Mouse (Mus musculus) ES-E14 (cell line): Measurements from ENCODE around the gene Zfp771. TPM values are rescaled to one million over a fixed set of nuclear protein-coding genes. Genes with fewer than 3 reads are reported as not detected.

Source experiments
- DNase-seq: peaks from one replicate; pipeline ENCODE4 v3.0.0-alpha.2; 2013; ENCODE audit warnings: low read depth, low spot score
- H3K27ac ChIP-seq: 2 replicates; pipeline ENCODE4 v1.5.1; 2012; ENCODE audit warnings: low read depth, mild to moderate bottlenecking, low read length, moderate library complexity, mixed read lengths; ENCODE audit not compliant: poor library complexity, insufficient read depth, severe bottlenecking
- H3K36me3 ChIP-seq: 2 replicates; pipeline ENCODE4 v1.6.1; 2012; ENCODE audit warnings: mild to moderate bottlenecking, low read length, moderate library complexity, mixed read lengths; ENCODE audit not compliant: control insufficient read depth, poor library complexity, insufficient read depth, severe bottlenecking
- H3K4me1 ChIP-seq, 2 experiments: fragments of 150-350 bp in 1 of 2; sonication (generic) in 1 of 2; 2 replicates each; pipeline ENCODE4 v1.6.1; 2012; ENCODE audit warnings: low read length in 2 of 2, mild to moderate bottlenecking in 1 of 2, mixed read lengths in 1 of 2; ENCODE audit not compliant: control insufficient read depth in 2 of 2, insufficient read depth in 2 of 2, poor library complexity in 1 of 2
- H3K4me3 ChIP-seq, 2 experiments: fragments of 150-350 bp in 1 of 2; sonication (generic) in 1 of 2; 2 replicates each; pipeline ENCODE4 v1.5.1; 2012; ENCODE audit warnings: low read length in 2 of 2, low read depth in 1 of 2, mild to moderate bottlenecking in 1 of 2, mixed read lengths in 1 of 2; ENCODE audit not compliant: insufficient read depth in 1 of 2, poor library complexity in 1 of 2, severe bottlenecking in 1 of 2
- H3K9ac ChIP-seq: 2 replicates; pipeline ENCODE4 v1.6.1; 2012; ENCODE audit warnings: low read depth, mild to moderate bottlenecking, low read length, mixed read lengths; ENCODE audit not compliant: poor library complexity, insufficient read depth, severe bottlenecking
- H3K9me3 ChIP-seq: fragments of 150-350 bp; sonication (generic); 2 replicates; pipeline ENCODE4 v1.6.1; 2012; ENCODE audit warnings: low read depth, mild to moderate bottlenecking, low read length; ENCODE audit not compliant: control insufficient read depth, insufficient read depth
- CHD2 ChIP-seq: IDR thresholded peaks from 2 replicates; pipeline ENCODE4 v1.6.1; 2014; ENCODE audit warnings: mild to moderate bottlenecking, low read depth, low read length, inconsistent platforms
- HCFC1 ChIP-seq: IDR thresholded peaks from 2 replicates; pipeline ENCODE4 v1.6.1; 2012; ENCODE audit warnings: low read length, inconsistent platforms, borderline replicate concordance; ENCODE audit not compliant: insufficient read depth
- MAFK ChIP-seq: IDR thresholded peaks from 2 replicates; pipeline ENCODE4 v1.6.1; 2014; ENCODE audit warnings: mild to moderate bottlenecking, low read depth, low read length, inconsistent platforms; ENCODE audit not compliant: insufficient read depth
- ZC3H11A ChIP-seq: IDR thresholded peaks from 2 replicates; pipeline ENCODE4 v1.6.1; 2012; ENCODE audit warnings: low read depth, mild to moderate bottlenecking, inconsistent platforms, low read length, borderline replicate concordance
- ZNF384 ChIP-seq: IDR thresholded peaks from 2 replicates; pipeline ENCODE4 v1.6.1; 2012; ENCODE audit warnings: low read depth, low read length, inconsistent platforms
- in situ Hi-C, 2 experiments: fragments of 600-800 bp; cut with MboI; formaldehyde crosslinking; loops; one replicate each; pipeline ENCODE4 v1.15.1; 2025; ENCODE audit warnings: low sequenced_read_pairs in 2 of 2, inconsistent platforms in 1 of 2; ENCODE audit not compliant: unreplicated experiment in 2 of 2
- total RNA-seq: library from RNA; depleted of rRNA; stranded (reverse); fragments of 300-350 nt; gene quantifications from 2 replicates; pipeline ENCODE4 v1.2.3, GENCODE M21; 2012

The Zfp771 gene
- total RNA-seq, 1 experiment: 21.6 TPM

- in situ Hi-C loops: no loop called here
- Histone ChIP-seq H3K4me3 (no peak overlapping the region), H3K4me1 (peaks cover 0 to 14% of the 10 kb centered on the region in 2 experiments), H3K27ac (no peak overlapping the region), H3K36me3 (no peaks in the 10 kb centered on the region), H3K9me3 (no peaks in the 10 kb centered on the region), H3K9ac (no peak overlapping the region)
- no peak for DNase-seq
- TF ChIP-seq HCFC1 (no peak), CHD2 (no peak), MAFK (no peak), ZC3H11A (no peak), ZNF384 (no peak)
Measured at GRCm38 (mm10) chr7:127280092-127280491, 36.0 kb downstream of the Zfp771 start.

- no peak for DNase-seq
- no peak for TF ChIP-seq MAFK
- no peak for TF ChIP-seq ZNF384
- no peak for TF ChIP-seq CHD2
- TF ChIP-seq ZC3H11A: no peak
- TF ChIP-seq HCFC1: no peak
- H3K27ac ChIP-seq: no peak overlapping the region
- H3K9ac ChIP-seq: no peak overlapping the region
- peaks cover 0 to 14% of the 10 kb centered on the region in 2 experiments for H3K4me1 ChIP-seq
- no peaks in the 10 kb centered on the region for H3K9me3 ChIP-seq
- no peak overlapping the region for H3K4me3 ChIP-seq
- no peaks in the 10 kb centered on the region for H3K36me3 ChIP-seq
- in situ Hi-C loops: no loop called here
Measured at GRCm38 (mm10) chr7:127281114-127281513, 37.0 kb downstream of the Zfp771 start.

- Histone ChIP-seq H3K36me3 (no peaks in the 10 kb centered on the region), H3K4me1 (peaks cover 0 to 14% of the 10 kb centered on the region in 2 experiments), H3K27ac (no peak overlapping the region), H3K9ac (no peak overlapping the region), H3K4me3 (no peak overlapping the region), H3K9me3 (no peaks in the 10 kb centered on the region)
- TF ChIP-seq ZC3H11A (no peak), HCFC1 (no peak), CHD2 (no peak), ZNF384 (no peak), MAFK (no peak)
- DNase-seq: no peak
- in situ Hi-C loops: no loop called here
Measured at GRCm38 (mm10) chr7:127282190-127282589, 38.1 kb downstream of the Zfp771 start.

GRCm38 (mm10) chr7:127285154-127285553 lies 41.1 kb downstream of the Zfp771 start:
- no peaks in the 10 kb centered on the region for H3K9me3 ChIP-seq
- H3K9ac ChIP-seq: no peak overlapping the region
- in situ Hi-C loops: no loop called here
- no peaks in the 10 kb centered on the region; a peak in 1 of 4 replicates for H3K4me1 ChIP-seq
- no peaks in the 10 kb centered on the region for H3K36me3 ChIP-seq
- H3K4me3 ChIP-seq: no peak overlapping the region
- no peak for DNase-seq
- H3K27ac ChIP-seq: no peak overlapping the region
- TF ChIP-seq ZC3H11A (no peak), CHD2 (no peak), HCFC1 (no peak), ZNF384 (no peak), MAFK (no peak)

GRCm38 (mm10) chr7:127287940-127288339 lies 43.9 kb downstream of the Zfp771 start:
- Histone ChIP-seq H3K4me3 (no peak overlapping the region), H3K36me3 (no peaks in the 10 kb centered on the region), H3K27ac (no peak overlapping the region), H3K9me3 (no peaks in the 10 kb centered on the region), H3K4me1 (no peaks in the 10 kb centered on the region; a peak in 1 of 4 replicates), H3K9ac (no peak overlapping the region)
- DNase-seq: no peak
- TF ChIP-seq ZNF384 (no peak), HCFC1 (no peak)
- in situ Hi-C loops: no loop called here
